Mouse (Mus musculus): ENCODE measurements around the gene Tbc1d1. TPM values are rescaled to one million over a fixed set of nuclear protein-coding genes. Genes with fewer than 3 reads are reported as not detected.
A peak's percentile ranks its signal among the peaks of the same experiment; 100 is the strongest.

The Tbc1d1 gene
- polyA plus RNA-seq, 1 experiment from 2014 or later = 58.7 TPM

- no peak overlapping the region for H3K4me2 ChIP-seq
These were observed 17.2 kb downstream of the Tbc1d1 start for GRCm38 (mm10) chr5:64173302-64173701.

GRCm38 (mm10) chr5:64174429-64174935 is 18.4 kb downstream of the Tbc1d1 start:
- no peak overlapping the region for H3K4me3 ChIP-seq (ENCODE audit: low read depth, low read length)
- 42% methylated on average over 5 of the region's 5 CpGs for WGBS
- no peak; the same call in 1 of the 2 replicates for ATAC-seq (ENCODE audit: insufficient read depth)
- no peaks in the 10 kb centered on the region for H3K4me1 ChIP-seq (ENCODE audit: insufficient read depth)
- peaks cover 5% of the 10 kb centered on the region; the same call in 1 of the 2 replicates for H3K36me3 ChIP-seq (ENCODE audit: insufficient read depth)
- H3K27ac ChIP-seq (ENCODE audit: low read depth) = no peak overlapping the region
- H3K27me3 ChIP-seq (ENCODE audit: insufficient read depth, low read length) = no peaks in the 10 kb centered on the region
- H3K9ac ChIP-seq = no peak overlapping the region
- no peak for TF ChIP-seq CTCF (IDR thresholded peaks at IDR 0.05; ENCODE audit: low read depth)
- H3K9me3 ChIP-seq (ENCODE audit: low read depth, low read length) = no peaks in the 10 kb centered on the region
- no peak for DNase-seq
- no peak overlapping the region for H3K4me2 ChIP-seq

More at GRCm38 (mm10) chr5:64173302-64173701, 17.2 kb downstream of the Tbc1d1 start:
- no peaks in the 10 kb centered on the region for H3K4me1 ChIP-seq (ENCODE audit: insufficient read depth)
- no peak overlapping the region for H3K9ac ChIP-seq
- TF ChIP-seq CTCF (IDR thresholded peaks at IDR 0.05; ENCODE audit: low read depth) = no peak
- H3K4me3 ChIP-seq (ENCODE audit: low read depth, low read length) = no peak overlapping the region
- no peak overlapping the region for H3K27ac ChIP-seq (ENCODE audit: low read depth)
- no peaks in the 10 kb centered on the region for H3K27me3 ChIP-seq (ENCODE audit: insufficient read depth, low read length)
- DNase-seq (no peak), ATAC-seq (ENCODE audit: insufficient read depth) (no peak)
- H3K36me3 ChIP-seq (ENCODE audit: insufficient read depth) = peaks cover 5% of the 10 kb centered on the region; the same call in 1 of the 2 replicates
- 82% methylated on average over 16 of the region's 16 CpGs for WGBS
- H3K9me3 ChIP-seq (ENCODE audit: low read depth, low read length) = no peaks in the 10 kb centered on the region

- Histone ChIP-seq H3K27me3 (ENCODE audit: insufficient read depth, low read length) (no peaks in the 10 kb centered on the region), H3K4me2 (no peak overlapping the region), H3K36me3 (ENCODE audit: insufficient read depth) (no peaks in the 10 kb centered on the region), H3K4me3 (ENCODE audit: low read depth, low read length) (no peak overlapping the region), H3K9me3 (ENCODE audit: low read depth, low read length) (no peaks in the 10 kb centered on the region), H3K4me1 (ENCODE audit: insufficient read depth) (no peaks in the 10 kb centered on the region), H3K9ac (no peak overlapping the region), H3K27ac (ENCODE audit: low read depth) (no peak overlapping the region)
- ATAC-seq (ENCODE audit: insufficient read depth) (no peak), DNase-seq (no peak)
- no peak for TF ChIP-seq CTCF (IDR thresholded peaks at IDR 0.05; ENCODE audit: low read depth)
- 59% methylated on average over 8 of the region's 8 CpGs for WGBS
These were observed 24.4 kb downstream of the Tbc1d1 start for GRCm38 (mm10) chr5:64180548-64180947.

- no peak for TF ChIP-seq CTCF (IDR thresholded peaks at IDR 0.05; ENCODE audit: low read depth)
- WGBS = 43% methylated on average over 4 of the region's 4 CpGs
These were observed 27.6 kb downstream of the Tbc1d1 start for GRCm38 (mm10) chr5:64183712-64184111.

GRCm38 (mm10) chr5:64185257-64185656 is 29.2 kb downstream of the Tbc1d1 start:
- H3K27me3 ChIP-seq (ENCODE audit: insufficient read depth, low read length) = no peaks in the 10 kb centered on the region
- H3K4me2 ChIP-seq = no peak overlapping the region
- H3K4me1 ChIP-seq (ENCODE audit: insufficient read depth) = no peaks in the 10 kb centered on the region
- H3K9ac ChIP-seq = no peak overlapping the region
- no peaks in the 10 kb centered on the region for H3K9me3 ChIP-seq (ENCODE audit: low read depth, low read length)
- TF ChIP-seq CTCF (IDR thresholded peaks at IDR 0.05; ENCODE audit: low read depth) = no peak
- H3K27ac ChIP-seq (ENCODE audit: low read depth) = no peak overlapping the region
- 63% methylated on average over 7 of the region's 7 CpGs for WGBS
- ATAC-seq (ENCODE audit: insufficient read depth) (no peak), DNase-seq (no peak)
- H3K36me3 ChIP-seq (ENCODE audit: insufficient read depth) = no peaks in the 10 kb centered on the region
- no peak overlapping the region for H3K4me3 ChIP-seq (ENCODE audit: low read depth, low read length)

More at GRCm38 (mm10) chr5:64183712-64184111, 27.6 kb downstream of the Tbc1d1 start:
- Histone ChIP-seq H3K4me1 (ENCODE audit: insufficient read depth) (no peaks in the 10 kb centered on the region), H3K36me3 (ENCODE audit: insufficient read depth) (no peaks in the 10 kb centered on the region), H3K9ac (no peak overlapping the region), H3K9me3 (ENCODE audit: low read depth, low read length) (no peaks in the 10 kb centered on the region), H3K27me3 (ENCODE audit: insufficient read depth, low read length) (no peaks in the 10 kb centered on the region), H3K27ac (ENCODE audit: low read depth) (no peak overlapping the region), H3K4me2 (no peak overlapping the region), H3K4me3 (ENCODE audit: low read depth, low read length) (no peak overlapping the region)
- ATAC-seq (ENCODE audit: insufficient read depth) = no peak
- DNase-seq = peak; percentile 68

GRCm38 (mm10) chr5:64186566-64186965 is 30.5 kb downstream of the Tbc1d1 start:
- H3K9ac ChIP-seq = no peak overlapping the region
- H3K4me2 ChIP-seq = no peak overlapping the region
- H3K36me3 ChIP-seq (ENCODE audit: insufficient read depth) = peaks cover 8% of the 10 kb centered on the region
- no peak overlapping the region for H3K4me3 ChIP-seq (ENCODE audit: low read depth, low read length)
- no peak overlapping the region for H3K27ac ChIP-seq (ENCODE audit: low read depth)
- no peaks in the 10 kb centered on the region for H3K4me1 ChIP-seq (ENCODE audit: insufficient read depth)
- H3K27me3 ChIP-seq (ENCODE audit: insufficient read depth, low read length) = no peaks in the 10 kb centered on the region
- 71% methylated on average over 5 of the region's 5 CpGs for WGBS
- no peak for TF ChIP-seq CTCF (IDR thresholded peaks at IDR 0.05; ENCODE audit: low read depth)
- H3K9me3 ChIP-seq (ENCODE audit: low read depth, low read length) = peaks cover 5% of the 10 kb centered on the region; the same call in 1 of the 2 replicates
- DNase-seq (no peak), ATAC-seq (ENCODE audit: insufficient read depth) (no peak)

GRCm38 (mm10) chr5:64188083-64188648 is 32.1 kb downstream of the Tbc1d1 start:
- peaks cover 8% of the 10 kb centered on the region for H3K36me3 ChIP-seq (ENCODE audit: insufficient read depth)
- H3K4me1 ChIP-seq (ENCODE audit: insufficient read depth) = no peaks in the 10 kb centered on the region
- H3K27ac ChIP-seq (ENCODE audit: low read depth) = no peak overlapping the region
- H3K4me2 ChIP-seq = no peak overlapping the region
- H3K9me3 ChIP-seq (ENCODE audit: low read depth, low read length) = peaks cover 5% of the 10 kb centered on the region; the same call in 1 of the 2 replicates
- no peak for TF ChIP-seq CTCF (IDR thresholded peaks at IDR 0.05; ENCODE audit: low read depth)
- DNase-seq = no peak
- no peak for ATAC-seq (ENCODE audit: insufficient read depth)
- no peaks in the 10 kb centered on the region for H3K27me3 ChIP-seq (ENCODE audit: insufficient read depth, low read length)
- H3K4me3 ChIP-seq (ENCODE audit: low read depth, low read length) = no peak overlapping the region
- H3K9ac ChIP-seq = no peak overlapping the region
- 46% methylated on average over 3 of the region's 3 CpGs for WGBS
